Mouse (Mus musculus): ENCODE results near the gene Wwox. TPM values are rescaled to one million over a fixed set of nuclear protein-coding genes. Genes with fewer than 3 reads are reported as not detected.
A peak's percentile ranks its signal among the peaks of the same experiment; 100 is the strongest.

Wwox gene
- polyA plus RNA-seq, 1 experiment = 13.5 TPM

- WGBS = 85% methylated on average over 6 of the region's 6 CpGs
- TF ChIP-seq POLR2A (IDR thresholded peaks at IDR 0.05; ENCODE audit: borderline replicate concordance, control insufficient read depth, low read depth, low read length) = no peak
- no peak for TF ChIP-seq CTCF (IDR thresholded peaks at IDR 0.05; ENCODE audit: control insufficient read depth, insufficient read depth, low read length)
- Histone ChIP-seq H3K4me3 (replicated peaks; ENCODE audit: control insufficient read depth, low read depth, low read length) (no peak overlapping the region), H3K27ac (ENCODE audit: control insufficient read depth, insufficient read depth, low read depth, low read length, poor library complexity) (no peak overlapping the region), H3K4me1 (ENCODE audit: control insufficient read depth, insufficient read depth, low read length) (no peaks in the 10 kb centered on the region)
These were observed 770.6 kb downstream of the Wwox start for GRCm38 (mm10) chr8:115210014-115210413.

GRCm38 (mm10) chr8:115213126-115213525, 773.7 kb downstream of the Wwox start:
- TF ChIP-seq CTCF (IDR thresholded peaks at IDR 0.05; ENCODE audit: control insufficient read depth, insufficient read depth, low read length) = no peak
- no peak for TF ChIP-seq POLR2A (IDR thresholded peaks at IDR 0.05; ENCODE audit: borderline replicate concordance, control insufficient read depth, low read depth, low read length)
- H3K4me3 ChIP-seq (replicated peaks; ENCODE audit: control insufficient read depth, low read depth, low read length) = no peak overlapping the region
- WGBS = 83% methylated on average over 4 of the region's 4 CpGs

GRCm38 (mm10) chr8:115214870-115215269, 775.4 kb downstream of the Wwox start:
- WGBS = 92% methylated on average over 17 of the region's 17 CpGs
- H3K4me1 ChIP-seq (ENCODE audit: control insufficient read depth, insufficient read depth, low read length) = no peaks in the 10 kb centered on the region
- H3K27ac ChIP-seq (ENCODE audit: control insufficient read depth, insufficient read depth, low read depth, low read length, poor library complexity) = no peak overlapping the region
- no peak overlapping the region for H3K4me3 ChIP-seq (replicated peaks; ENCODE audit: control insufficient read depth, low read depth, low read length)
- no peak for TF ChIP-seq CTCF (IDR thresholded peaks at IDR 0.05; ENCODE audit: control insufficient read depth, insufficient read depth, low read length)
- no peak for TF ChIP-seq POLR2A (IDR thresholded peaks at IDR 0.05; ENCODE audit: borderline replicate concordance, control insufficient read depth, low read depth, low read length)

More at GRCm38 (mm10) chr8:115213126-115213525, 773.7 kb downstream of the Wwox start:
- Histone ChIP-seq H3K4me1 (ENCODE audit: control insufficient read depth, insufficient read depth, low read length) (no peaks in the 10 kb centered on the region), H3K27ac (ENCODE audit: control insufficient read depth, insufficient read depth, low read depth, low read length, poor library complexity) (no peak overlapping the region)

GRCm38 (mm10) chr8:115216801-115217200, 777.3 kb downstream of the Wwox start:
- WGBS = 38% methylated on average over 3 of the region's 3 CpGs
- no peak overlapping the region for H3K27ac ChIP-seq (ENCODE audit: control insufficient read depth, insufficient read depth, low read depth, low read length, poor library complexity)
- no peaks in the 10 kb centered on the region for H3K4me1 ChIP-seq (ENCODE audit: control insufficient read depth, insufficient read depth, low read length)
- TF ChIP-seq CTCF (IDR thresholded peaks at IDR 0.05; ENCODE audit: control insufficient read depth, insufficient read depth, low read length) = no peak
- no peak for TF ChIP-seq POLR2A (IDR thresholded peaks at IDR 0.05; ENCODE audit: borderline replicate concordance, control insufficient read depth, low read depth, low read length)
- H3K4me3 ChIP-seq (replicated peaks; ENCODE audit: control insufficient read depth, low read depth, low read length) = no peak overlapping the region

GRCm38 (mm10) chr8:115222545-115222944, 783.1 kb downstream of the Wwox start:
- WGBS = 75% methylated on average over 13 of the region's 13 CpGs
- Histone ChIP-seq H3K27ac (ENCODE audit: control insufficient read depth, insufficient read depth, low read depth, low read length, poor library complexity) (no peak overlapping the region), H3K4me1 (ENCODE audit: control insufficient read depth, insufficient read depth, low read length) (peaks cover 1% of the 10 kb centered on the region; the same call in 1 of the 2 replicates), H3K4me3 (replicated peaks; ENCODE audit: control insufficient read depth, low read depth, low read length) (no peak overlapping the region)
- TF ChIP-seq CTCF (IDR thresholded peaks at IDR 0.05; ENCODE audit: control insufficient read depth, insufficient read depth, low read length) (no peak), POLR2A (IDR thresholded peaks at IDR 0.05; ENCODE audit: borderline replicate concordance, control insufficient read depth, low read depth, low read length) (no peak)

GRCm38 (mm10) chr8:115226781-115227583, 787.5 kb downstream of the Wwox start:
- H3K4me3 ChIP-seq (replicated peaks; ENCODE audit: control insufficient read depth, low read depth, low read length) = no peak overlapping the region
- TF ChIP-seq POLR2A (IDR thresholded peaks at IDR 0.05; ENCODE audit: borderline replicate concordance, control insufficient read depth, low read depth, low read length) (no peak), CTCF (IDR thresholded peaks at IDR 0.05; ENCODE audit: control insufficient read depth, insufficient read depth, low read length) (no peak)
- WGBS = 18% methylated on average over 20 of the region's 20 CpGs

GRCm38 (mm10) chr8:115228903-115229302, 789.4 kb downstream of the Wwox start:
- WGBS = 15% methylated on average over 11 of the region's 11 CpGs
- no peak for TF ChIP-seq POLR2A (IDR thresholded peaks at IDR 0.05; ENCODE audit: borderline replicate concordance, control insufficient read depth, low read depth, low read length)
- no peak for TF ChIP-seq CTCF (IDR thresholded peaks at IDR 0.05; ENCODE audit: control insufficient read depth, insufficient read depth, low read length)
- H3K27ac ChIP-seq (ENCODE audit: control insufficient read depth, insufficient read depth, low read depth, low read length, poor library complexity) = no peak overlapping the region
- H3K4me1 ChIP-seq (ENCODE audit: control insufficient read depth, insufficient read depth, low read length) = peaks cover 3% of the 10 kb centered on the region; the same call in 1 of the 2 replicates
- H3K4me3 ChIP-seq (replicated peaks; ENCODE audit: control insufficient read depth, low read depth, low read length) = no peak overlapping the region

More at GRCm38 (mm10) chr8:115226781-115227583, 787.5 kb downstream of the Wwox start:
- no peak overlapping the region; the same call in 1 of the 2 replicates for H3K27ac ChIP-seq (ENCODE audit: control insufficient read depth, insufficient read depth, low read depth, low read length, poor library complexity)
- H3K4me1 ChIP-seq (ENCODE audit: control insufficient read depth, insufficient read depth, low read length) = peaks cover 3% of the 10 kb centered on the region; the same call in 1 of the 2 replicates

- under 1% methylated on average over 6 of the region's 6 CpGs for WGBS
These were observed 794.6 kb downstream of the Wwox start for GRCm38 (mm10) chr8:115234068-115234467.

More at GRCm38 (mm10) chr8:115234068-115234467, 794.6 kb downstream of the Wwox start:
- TF ChIP-seq POLR2A (IDR thresholded peaks at IDR 0.05; ENCODE audit: borderline replicate concordance, control insufficient read depth, low read depth, low read length) (no peak), CTCF (IDR thresholded peaks at IDR 0.05; ENCODE audit: control insufficient read depth, insufficient read depth, low read length) (no peak)
- no peak overlapping the region for H3K27ac ChIP-seq (ENCODE audit: control insufficient read depth, insufficient read depth, low read depth, low read length, poor library complexity)
- no peaks in the 10 kb centered on the region; the same call in 1 of the 2 replicates for H3K4me1 ChIP-seq (ENCODE audit: control insufficient read depth, insufficient read depth, low read length)
- peak overlapping the region; percentile 8 for H3K4me3 ChIP-seq (replicated peaks; ENCODE audit: control insufficient read depth, low read depth, low read length)
